Mouse (Mus musculus) spleen, adult 2 months (tissue): ENCODE data around the gene Gm10392. TPM values are rescaled to one million over a fixed set of nuclear protein-coding genes. Genes with fewer than 3 reads are reported as not detected.

Experiments
- DNase-seq, 2 experiments: peaks; one replicate each; pipeline versions ENCODE4 v3.0.0 to v3.0.0-alpha.2; 2012 to 2021; ENCODE audit warnings: low spot score in 2 of 2, low read depth in 1 of 2
- H3K27ac ChIP-seq: fragments of 200-500 bp; 2 replicates; pipeline ENCODE4 v1.5.1; 2012; ENCODE audit warnings: low read length, inconsistent platforms; ENCODE audit not compliant: insufficient read depth
- H3K27me3 ChIP-seq: fragments of 200-500 bp; 2 replicates; pipeline ENCODE4 v1.6.1; 2012; ENCODE audit warnings: mild to moderate bottlenecking, moderate library complexity, low read length, inconsistent platforms; ENCODE audit not compliant: control insufficient read depth, insufficient read depth
- H3K36me3 ChIP-seq: fragments of 200-500 bp; 2 replicates; pipeline ENCODE4 v1.6.1; 2012; ENCODE audit warnings: mild to moderate bottlenecking, low read length, inconsistent platforms; ENCODE audit not compliant: control insufficient read depth, insufficient read depth
- H3K4me1 ChIP-seq: fragments of 200-500 bp; 2 replicates; pipeline ENCODE4 v1.6.1; 2011; ENCODE audit warnings: inconsistent platforms; ENCODE audit not compliant: control insufficient read depth, insufficient read depth, insufficient read length
- H3K4me3 ChIP-seq: fragments of 200-500 bp; 2 replicates; pipeline ENCODE4 v1.5.1; 2011; ENCODE audit warnings: mild to moderate bottlenecking, inconsistent platforms; ENCODE audit not compliant: insufficient read depth, insufficient read length; ENCODE audit errors: extremely low read depth
- CTCF ChIP-seq: fragments of 200-500 bp; IDR thresholded peaks from 2 replicates; pipeline ENCODE4 v1.5.1; 2011; ENCODE audit warnings: mild to moderate bottlenecking, inconsistent platforms; ENCODE audit not compliant: insufficient read depth, insufficient read length, insufficient replicate concordance; ENCODE audit errors: extremely low read depth
- POLR2A ChIP-seq: fragments of 200-500 bp; IDR thresholded peaks from 2 replicates; pipeline ENCODE4 v1.6.1; 2011; ENCODE audit warnings: low read depth, low read length, inconsistent platforms
- WGBS: fragments of 180-500 bp; shearing (Covaris S2); methylation state at CpG from one replicate; pipeline ENCODE4 v1.1.7; 2018; 5-methylcytosine and 5-hydroxymethylcytosine counted together
- polyA plus RNA-seq: library from polyadenylated mRNA; depleted of rRNA; stranded (reverse); fragments of >200 nt; gene quantifications from 2 replicates; pipeline ENCODE4 v1.2.3, GENCODE M21; 2012

The Gm10392 gene
- polyA plus RNA-seq, 1 experiment: 0.16 TPM

- H3K4me3 ChIP-seq: no peak overlapping the region
- TF ChIP-seq POLR2A (no peak), CTCF (no peak)
- H3K27me3 ChIP-seq: no peaks in the 10 kb centered on the region
- peaks cover 26% of the 10 kb centered on the region for H3K36me3 ChIP-seq
- no peak for DNase-seq
- WGBS: 92% methylated on average over 6 of the region's 6 CpGs
- no peak overlapping the region for H3K27ac ChIP-seq
- no peaks in the 10 kb centered on the region; the same call in 1 of the 2 replicates for H3K4me1 ChIP-seq
Measured at GRCm38 (mm10) chr11:77506941-77507340, 12.1 kb downstream of the Gm10392 start.

- H3K4me1 ChIP-seq: no peaks in the 10 kb centered on the region; the same call in 1 of the 2 replicates
- TF ChIP-seq POLR2A (no peak), CTCF (no peak)
- H3K36me3 ChIP-seq: peaks cover 26% of the 10 kb centered on the region
- no peak overlapping the region for H3K4me3 ChIP-seq
- no peaks in the 10 kb centered on the region for H3K27me3 ChIP-seq
- WGBS: 96% methylated on average over 14 of the region's 14 CpGs
- DNase-seq: no peak
- H3K27ac ChIP-seq: no peak overlapping the region
Measured at GRCm38 (mm10) chr11:77506273-77506672, 12.7 kb downstream of the Gm10392 start.

- WGBS: 93% methylated on average over 22 of the region's 22 CpGs
- DNase-seq: no peak
- Histone ChIP-seq H3K27me3 (no peaks in the 10 kb centered on the region), H3K27ac (no peak overlapping the region), H3K4me3 (no peak overlapping the region), H3K4me1 (no peaks in the 10 kb centered on the region; the same call in 1 of the 2 replicates), H3K36me3 (peaks cover 26% of the 10 kb centered on the region)
- no peak for TF ChIP-seq CTCF
- TF ChIP-seq POLR2A: no peak
Measured at GRCm38 (mm10) chr11:77505291-77505980, 13.6 kb downstream of the Gm10392 start.

- no peak for DNase-seq
- WGBS: 95% methylated on average over 19 of the region's 19 CpGs
Measured at GRCm38 (mm10) chr11:77504377-77504776, 14.6 kb downstream of the Gm10392 start.

GRCm38 (mm10) chr11:77503511-77503910 lies 15.5 kb downstream of the Gm10392 start:
- Histone ChIP-seq H3K4me1 (no peaks in the 10 kb centered on the region; the same call in 1 of the 2 replicates), H3K4me3 (no peak overlapping the region), H3K27me3 (no peaks in the 10 kb centered on the region), H3K36me3 (peaks cover 28% of the 10 kb centered on the region), H3K27ac (no peak overlapping the region)
- WGBS: 82% methylated on average over 3 of the region's 3 CpGs
- TF ChIP-seq CTCF (no peak), POLR2A (no peak)
- no peak for DNase-seq

More at GRCm38 (mm10) chr11:77504377-77504776, 14.6 kb downstream of the Gm10392 start:
- TF ChIP-seq CTCF (no peak), POLR2A (no peak)
- Histone ChIP-seq H3K4me1 (no peaks in the 10 kb centered on the region; the same call in 1 of the 2 replicates), H3K4me3 (no peak overlapping the region), H3K27ac (no peak overlapping the region), H3K36me3 (peaks cover 28% of the 10 kb centered on the region), H3K27me3 (no peaks in the 10 kb centered on the region)

- DNase-seq: no peak
- H3K27me3 ChIP-seq: no peaks in the 10 kb centered on the region
- WGBS: 92% methylated on average over 6 of the region's 6 CpGs
- H3K4me1 ChIP-seq: no peaks in the 10 kb centered on the region
- no peak overlapping the region for H3K4me3 ChIP-seq
- TF ChIP-seq POLR2A (no peak), CTCF (no peak)
- H3K36me3 ChIP-seq: peaks cover 28% of the 10 kb centered on the region
- no peak overlapping the region for H3K27ac ChIP-seq
Measured at GRCm38 (mm10) chr11:77502481-77502880, 16.5 kb downstream of the Gm10392 start.

GRCm38 (mm10) chr11:77501971-77502370 lies 17.0 kb downstream of the Gm10392 start:
- no peak for DNase-seq
- Histone ChIP-seq H3K4me1 (peaks cover 3% of the 10 kb centered on the region; the same call in 1 of the 2 replicates), H3K27me3 (no peaks in the 10 kb centered on the region), H3K27ac (no peak overlapping the region), H3K4me3 (no peak overlapping the region), H3K36me3 (peaks cover 28% of the 10 kb centered on the region)
- no peak for TF ChIP-seq CTCF
- no peak for TF ChIP-seq POLR2A
- WGBS: 91% methylated on average over 4 of the region's 4 CpGs

GRCm38 (mm10) chr11:77501392-77501791 lies 17.6 kb downstream of the Gm10392 start:
- DNase-seq: peak in 1 of 2 experiments; percentile 70
- Histone ChIP-seq H3K4me3 (no peak overlapping the region), H3K4me1 (peaks cover 3% of the 10 kb centered on the region; the same call in 1 of the 2 replicates), H3K27ac (no peak overlapping the region), H3K27me3 (no peaks in the 10 kb centered on the region), H3K36me3 (peaks cover 25% of the 10 kb centered on the region)
- 16% methylated on average over 5 of the region's 5 CpGs for WGBS
- peak; percentile 81; the same call in 1 of the 2 replicates for TF ChIP-seq CTCF
- no peak for TF ChIP-seq POLR2A
